Mouse (Mus musculus) layer of hippocampus, adult 11-12 months (tissue): ENCODE results near the gene Med24.
A peak's percentile ranks its signal among the peaks of the same experiment; 100 is the strongest.
"Not testable (repeated sequence)": the region's sequence is repeated elsewhere in the genome, so short reads cannot be mapped to it uniquely, and the experiment has no call there.

Experiments used
- DNase-seq: peaks from one replicate; pipeline ENCODE4 v3.0.0; 2022; ENCODE audit warnings: low spot score

Med24 gene

DNA sequence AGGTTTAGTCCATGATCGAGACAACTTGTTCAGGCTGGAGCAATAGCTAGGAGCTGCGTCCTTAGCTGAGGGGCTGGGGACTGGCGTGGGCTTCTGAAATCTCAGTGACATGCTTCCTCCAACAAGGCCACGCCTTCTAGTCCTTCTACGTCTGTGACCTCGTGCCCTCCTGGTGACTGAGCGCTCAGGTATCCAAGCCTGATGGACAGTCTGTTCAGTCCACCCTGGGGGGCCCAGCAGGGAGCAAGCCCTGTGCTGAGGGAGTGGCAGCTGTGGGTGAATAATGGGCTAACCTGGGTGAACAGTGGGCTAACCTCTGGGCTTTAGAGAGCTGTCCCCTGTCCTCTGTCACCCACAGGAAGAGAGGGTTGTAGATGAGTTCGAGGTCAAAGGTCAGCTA is 41.2 kb downstream of the Med24 start:
- no peak for DNase-seq

DNA sequence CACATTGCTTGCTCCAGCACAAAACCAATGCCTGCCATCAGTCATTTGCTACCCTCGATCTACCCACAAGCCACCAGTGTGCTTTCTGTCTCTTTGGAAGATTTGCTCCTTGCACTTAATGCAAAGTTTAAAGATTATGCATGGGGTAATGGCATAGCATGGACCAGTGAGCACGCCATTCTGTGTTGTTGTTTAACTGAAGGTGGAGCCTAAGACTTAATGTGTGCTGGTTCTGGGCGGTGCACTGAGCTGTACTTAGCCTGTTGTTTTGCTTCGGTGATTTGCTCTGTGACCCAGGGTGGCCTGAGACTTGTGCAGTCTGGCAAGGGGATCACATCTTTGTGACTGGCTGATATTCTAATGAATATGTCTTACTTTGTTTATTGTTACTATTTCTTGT is 42.3 kb downstream of the Med24 start:
- DNase-seq = no peak

DNA sequence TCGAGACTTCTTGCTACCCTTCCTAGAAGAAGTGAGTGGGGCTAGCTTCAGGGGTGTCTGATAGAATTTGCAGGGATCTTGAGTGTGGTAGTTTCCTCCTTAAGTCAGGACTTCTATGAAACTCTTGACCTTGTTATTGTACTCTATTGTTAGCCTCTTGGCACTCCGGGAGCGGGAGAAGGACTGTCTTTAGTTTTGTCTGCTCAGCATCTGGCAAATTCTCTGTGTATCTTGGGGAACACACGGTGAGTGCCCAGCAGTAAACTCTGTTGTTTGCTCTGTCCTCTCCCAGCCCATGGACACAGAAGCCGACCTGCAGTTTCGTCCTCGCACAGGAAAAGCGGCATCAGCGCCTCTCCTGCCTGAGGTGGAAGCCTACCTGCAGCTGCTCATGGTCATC is 43.6 kb downstream of the Med24 start:
- DNase-seq = no peak

DNA sequence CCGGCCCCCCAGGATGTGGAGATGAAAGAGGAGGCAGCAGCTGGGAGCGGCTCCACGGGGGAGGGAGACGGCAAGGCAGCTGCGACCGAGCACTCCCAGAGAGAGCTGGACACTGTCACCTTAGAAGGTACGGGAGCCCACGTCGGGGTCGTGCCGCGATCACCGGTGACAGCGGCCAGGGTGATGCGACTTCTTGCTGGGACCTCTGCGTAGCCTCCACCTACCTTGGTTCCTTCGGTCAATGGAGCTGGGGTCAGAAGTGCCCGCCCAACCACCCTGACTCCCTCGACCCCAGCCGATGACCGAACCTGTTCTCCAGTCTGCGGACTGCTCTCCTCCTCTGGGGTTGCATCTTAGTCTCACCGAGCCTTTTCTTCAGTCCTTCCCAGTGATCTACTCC is 46.4 kb downstream of the Med24 start:
- no peak for DNase-seq

DNA sequence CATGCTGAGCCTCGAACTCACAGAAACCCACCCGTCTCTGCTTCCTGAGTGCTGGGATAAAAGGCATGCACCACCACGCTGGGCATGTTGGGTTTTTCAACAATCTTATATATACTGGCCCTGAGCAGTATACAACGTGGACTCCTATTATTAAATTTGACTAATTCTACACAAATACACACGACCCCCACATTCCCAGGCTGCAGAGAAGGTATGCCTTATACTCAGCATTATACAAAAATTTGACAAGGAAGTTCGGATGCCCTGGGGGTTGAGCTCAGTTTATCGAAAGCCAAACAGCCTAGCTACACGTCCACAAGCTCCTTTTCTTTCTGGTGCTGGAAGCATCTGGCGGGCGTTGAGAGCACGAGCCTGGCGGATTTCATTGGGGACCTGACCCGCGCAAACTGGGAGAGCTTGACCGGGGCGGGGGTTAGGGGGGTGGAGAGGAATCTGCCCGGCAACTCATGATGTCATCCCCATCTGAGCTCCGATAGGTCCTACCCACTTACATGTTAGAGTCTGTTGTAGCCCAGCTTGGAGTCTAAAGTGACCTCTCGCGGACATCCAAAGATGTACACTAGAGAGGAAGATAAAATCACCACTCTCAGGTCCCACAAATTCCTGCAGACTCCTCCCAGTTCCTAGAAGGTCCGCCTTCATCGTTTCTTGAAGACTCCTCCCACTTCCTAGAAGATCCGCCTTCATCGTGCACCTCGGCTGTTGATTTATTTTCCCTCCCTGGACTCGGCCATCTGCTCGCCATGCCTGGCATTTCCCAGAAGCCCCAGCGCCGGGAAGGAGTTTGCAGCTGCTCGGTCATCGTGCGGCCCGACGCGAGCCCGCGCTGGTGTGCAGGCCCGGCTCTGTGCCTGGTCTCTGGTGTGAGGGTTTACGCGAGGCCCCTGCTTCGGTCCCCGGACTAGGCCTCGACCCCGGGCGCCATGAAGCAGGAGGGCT is 47.2 kb downstream of the Med24 start, which contains the start of gene Psmd3:
TSS of gene Psmd3 (plus strand) at position 769 of the 960 bp plus-strand sequence.
- DNase-seq = peak; percentile 97

- DNase-seq = no peak
Measured at GRCm38 (mm10) chr11:98681186-98681585, 48.0 kb downstream of the Med24 start.

GRCm38 (mm10) chr11:98680595-98680994 is 48.6 kb downstream of the Med24 start:
- not testable (repeated sequence) for DNase-seq

DNA sequence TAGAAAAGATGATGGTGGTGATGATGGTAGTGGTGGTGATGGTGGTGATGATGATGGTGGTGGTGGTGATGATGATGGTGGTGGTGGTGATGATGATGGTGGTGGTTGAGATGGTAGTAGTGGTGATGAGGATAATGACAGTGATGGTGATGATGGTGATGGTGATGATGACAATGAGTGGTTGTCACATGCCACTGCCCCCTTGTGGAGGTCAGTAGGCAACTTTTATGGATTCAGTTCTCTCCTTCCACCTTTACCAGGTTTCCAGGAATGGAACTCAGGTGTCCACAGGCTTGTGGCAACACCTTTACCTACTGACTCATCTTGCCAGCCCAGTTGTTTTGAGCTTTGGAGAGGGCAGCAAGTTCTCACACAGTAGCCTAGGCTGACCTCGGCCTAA is 49.2 kb downstream of the Med24 start:
- no peak for DNase-seq

DNA sequence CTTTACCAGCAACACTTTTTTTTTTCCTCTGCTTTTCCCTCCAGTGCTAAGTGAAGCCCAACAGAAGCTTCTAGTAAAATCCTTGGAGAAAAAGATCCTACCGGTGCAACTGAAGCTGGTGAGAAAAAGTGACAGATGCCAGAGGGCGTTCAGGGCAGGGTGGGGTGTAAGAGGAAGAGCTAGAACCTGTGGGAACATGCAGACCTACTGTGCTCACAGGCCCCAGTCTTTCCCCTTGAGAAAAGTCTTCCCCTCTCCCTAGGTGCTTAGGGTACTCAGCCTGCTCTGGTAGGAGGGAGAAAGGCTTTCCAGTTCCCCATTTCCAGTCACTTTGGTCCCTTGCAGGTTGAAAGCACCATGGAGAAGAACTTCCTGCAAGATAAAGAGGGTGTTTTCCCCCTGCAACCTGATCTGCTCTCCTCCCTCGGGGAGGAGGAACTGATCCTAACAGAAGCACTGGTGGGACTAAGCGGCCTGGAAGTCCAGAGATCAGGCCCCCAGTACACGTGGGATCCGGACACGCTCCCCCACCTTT is 53.3 kb downstream of the Med24 start:
- DNase-seq = no peak

DNA sequence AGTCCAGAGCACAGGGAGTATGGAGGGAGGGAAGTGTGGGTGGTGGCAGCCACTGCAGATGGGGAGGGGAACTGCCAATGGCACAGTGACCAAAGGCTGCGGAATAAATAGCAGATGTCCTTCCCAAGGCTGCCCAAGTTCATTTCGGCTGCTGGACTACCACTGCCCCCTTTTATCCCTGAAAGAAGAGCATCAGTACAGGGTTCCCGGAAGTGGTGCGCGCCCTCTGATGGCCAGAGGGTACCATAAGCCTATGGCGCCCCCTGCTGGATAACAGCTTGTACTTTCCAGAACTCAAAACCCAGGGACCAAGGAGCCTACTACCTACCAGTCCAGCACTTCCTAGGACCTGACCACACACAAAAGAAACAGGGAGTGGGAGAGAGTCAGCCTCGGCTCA is 56.1 kb downstream of the Med24 start:
- DNase-seq = peak; percentile 71

GRCm38 (mm10) chr11:98672482-98672881 is 56.8 kb downstream of the Med24 start:
- DNase-seq = no peak

DNA sequence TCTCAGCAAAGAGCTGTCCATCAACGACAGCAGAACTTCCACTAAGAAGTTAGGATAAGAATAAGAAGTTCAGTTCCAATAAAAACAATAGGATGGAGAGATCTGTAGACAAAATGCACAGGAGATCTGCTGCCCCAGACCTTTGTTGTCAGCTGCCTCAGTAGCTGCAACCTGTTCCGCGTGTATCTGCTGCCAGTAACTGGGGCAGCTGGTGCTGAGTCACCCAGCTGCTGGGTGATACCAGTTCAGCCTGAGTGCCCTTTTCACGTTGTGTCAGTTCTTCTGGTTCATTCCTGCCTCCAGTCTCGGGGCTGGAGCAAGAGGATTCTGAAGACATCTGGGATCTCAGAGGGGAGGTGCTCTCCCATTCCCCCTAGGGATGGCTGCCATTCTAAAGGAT is 57.4 kb downstream of the Med24 start:
- DNase-seq = no peak

DNA sequence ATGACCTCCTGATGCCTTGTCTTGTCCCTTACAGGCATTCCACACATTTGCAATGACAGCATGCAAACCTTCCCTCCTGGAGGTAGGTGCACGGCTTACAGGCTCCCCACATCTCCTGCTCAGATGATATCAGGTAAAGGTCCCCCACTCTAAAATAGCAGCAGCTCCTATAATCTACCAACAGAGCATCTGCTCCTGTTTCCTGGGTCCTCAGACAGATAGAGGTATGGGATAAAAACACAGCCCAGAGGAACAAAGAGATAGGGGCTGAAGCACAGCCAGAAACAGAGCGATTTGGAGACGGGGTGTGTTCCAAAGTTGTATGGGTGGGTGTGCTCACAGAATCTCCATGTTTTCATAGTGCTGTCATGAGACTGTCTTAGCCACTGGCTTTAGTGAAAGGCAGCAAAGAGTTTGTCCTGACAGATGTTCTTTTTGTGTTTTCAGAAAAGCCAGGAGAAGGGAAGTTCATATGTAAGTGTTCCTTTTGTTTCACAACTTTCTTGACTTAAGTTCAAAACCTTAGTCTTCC is 57.9 kb downstream of the Med24 start:
- DNase-seq = no peak

DNA sequence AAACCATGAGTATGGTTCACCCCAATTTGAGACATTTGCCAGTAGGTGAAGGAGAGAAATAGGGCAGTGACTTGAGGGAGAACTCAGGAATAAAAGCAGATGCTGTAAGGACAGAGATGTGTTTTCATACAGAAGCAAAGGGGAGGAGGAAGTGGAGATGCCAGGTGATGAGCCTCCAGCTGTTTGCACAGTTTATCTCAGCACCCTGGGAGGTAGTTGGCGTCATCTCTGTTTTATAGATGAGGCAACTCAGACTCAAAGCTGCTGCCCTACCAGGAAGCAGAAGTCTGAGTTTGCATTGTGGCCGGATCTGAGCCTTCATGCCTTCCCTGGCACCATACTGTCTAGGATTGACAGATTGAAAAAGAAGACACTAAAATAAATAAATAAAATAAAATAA is 60.3 kb downstream of the Med24 start:
- no peak for DNase-seq

DNA sequence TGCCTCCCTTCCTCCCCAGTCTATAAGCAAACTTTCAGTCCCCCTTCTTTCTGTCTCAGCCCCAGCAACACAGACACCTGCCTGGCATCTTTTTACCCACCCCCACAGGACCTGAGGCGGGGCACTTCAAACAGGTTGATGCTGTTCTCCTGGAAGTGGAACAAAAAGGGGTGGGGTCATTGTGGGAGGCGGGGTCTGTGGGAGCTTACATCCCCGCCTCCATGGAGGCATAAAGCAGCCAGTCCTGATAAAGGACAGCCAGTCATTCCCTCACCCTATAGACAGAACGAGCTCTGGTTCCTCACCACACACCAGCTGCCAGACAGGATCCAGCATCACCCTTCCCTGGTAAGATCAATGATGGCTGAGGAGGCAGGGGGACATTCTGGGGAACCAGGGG is 65.1 kb downstream of the Med24 start, which contains the start of gene Gsdma:
TSS of gene Gsdma (plus strand) at position 261 of the 400 bp plus-strand sequence.
- DNase-seq = no peak

DNA sequence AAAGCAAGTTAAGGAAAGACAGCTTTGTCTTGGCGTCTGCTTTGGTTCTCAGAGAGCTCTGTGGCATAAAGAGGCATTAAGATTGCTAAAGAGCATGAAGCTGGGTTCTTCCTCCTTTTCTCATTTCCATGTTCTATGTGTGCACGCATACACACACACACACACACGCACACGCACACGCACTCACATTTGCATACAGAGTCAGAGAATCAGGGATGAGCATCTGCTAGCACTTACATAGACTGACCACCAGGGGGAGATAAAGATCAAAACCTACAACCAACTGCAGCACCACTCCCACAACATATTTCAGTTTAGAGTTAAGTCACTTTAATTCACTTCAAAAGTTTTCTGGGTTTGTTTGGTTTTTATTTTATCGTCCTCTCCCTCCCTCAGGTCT is 68.7 kb downstream of the Med24 start:
- peak; percentile 61 for DNase-seq

DNA sequence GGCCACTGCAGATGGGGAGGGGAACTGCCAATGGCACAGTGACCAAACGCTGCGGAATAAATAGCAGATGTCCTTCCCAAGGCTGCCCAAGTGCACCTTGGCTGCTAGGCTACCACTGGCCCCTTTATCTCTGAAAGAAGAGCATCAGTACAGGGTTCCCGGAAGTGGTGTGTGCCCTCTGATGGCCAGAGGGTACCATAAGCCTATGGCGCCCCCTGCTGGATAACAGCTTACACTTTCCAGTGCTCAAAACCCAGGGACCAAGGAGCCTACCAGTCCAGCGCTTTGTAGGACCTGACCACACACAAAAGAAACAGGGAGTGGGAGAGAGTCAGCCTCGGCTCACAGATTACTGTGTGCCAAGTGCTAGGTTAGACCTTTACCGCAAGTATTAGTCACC is 74.2 kb downstream of the Med24 start:
- not testable (repeated sequence) for DNase-seq
